In genomic region chr2:128428651-128429633, GRCm38 (mm10) we compare ENCODE assay signal across 8 mouse cellular contexts.
DNase-seq lines count a peak whose midpoint lies in the region; ATAC-seq and TF ChIP-seq lines count a peak whose summit lies in the region.

No protein-coding gene starts in this region.

- H3K27me3 ChIP-seq in erythroblast, embryonic 14.5 days (ENCODE audit: control insufficient read depth), result peaks cover 19% of the 10 kb centered on the region
- H3K27me3 ChIP-seq in kidney, adult 2 months (replicated peaks; ENCODE audit: control insufficient read depth, insufficient read depth, low read length), result no peaks in the 10 kb centered on the region
- no peaks in the 10 kb centered on the region for H3K27me3 ChIP-seq in lung, postnatal 0 days (replicated peaks; ENCODE audit: insufficient read depth, low read length)

- TF ChIP-seq CTCF in kidney, adult 2 months (conservative IDR thresholded peaks at IDR 0.05; ENCODE audit: insufficient read depth, insufficient read length, low read depth, low read length), result no peak
- TF ChIP-seq CTCF in lung, postnatal 0 days (IDR thresholded peaks at IDR 0.05), result no peak

- no peaks in the 10 kb centered on the region for H3K9me3 ChIP-seq in erythroblast, embryonic 14.5 days (ENCODE audit: control insufficient read depth, low read length)
- H3K9me3 ChIP-seq in lung, postnatal 0 days (ENCODE audit: low read length), result no peaks in the 10 kb centered on the region

- no peak for TF ChIP-seq POLR2A in kidney, adult 2 months (IDR thresholded peaks at IDR 0.05; ENCODE audit: low read depth, low read length)

- H3K9ac ChIP-seq in lung, postnatal 0 days (replicated peaks; ENCODE audit: low read depth), result no peak overlapping the region

- no peak for ATAC-seq in erythroblast, adult 5-6 weeks (replicated peaks; ENCODE audit: low FRiP score, poor library complexity, severe bottlenecking)
- ATAC-seq in lung, postnatal 0 days, result peak; percentile 77

- no peaks in the 10 kb centered on the region for H3K36me3 ChIP-seq in erythroblast, embryonic 14.5 days (ENCODE audit: control insufficient read depth)
- H3K36me3 ChIP-seq in kidney, adult 2 months (ENCODE audit: control insufficient read depth, insufficient read depth, low read length), result no peaks in the 10 kb centered on the region
- H3K36me3 ChIP-seq in lung, postnatal 0 days (ENCODE audit: insufficient read depth, low read length), result no peaks in the 10 kb centered on the region

- DNase-seq in adrenal gland, postnatal 36 days, result peak; percentile 61 to 69
- DNase-seq in heart, adult 9 months (ENCODE audit: low spot score in 2 of 2), result peak; percentile 81 to 82
- DNase-seq in kidney, adult 2 months, result peak; percentile 80
- peak; percentile 82 for DNase-seq in lung, postnatal 0 days (ENCODE audit: low spot score)
- DNase-seq in thymus, adult 18-20 months, result peak; percentile 38 to 40
- DNase-seq in layer of hippocampus, postnatal 10 days (ENCODE audit: low spot score in 2 of 2), result no peak

- peak; percentile 69 for TF ChIP-seq EP300 in lung, postnatal 0 days (IDR thresholded peaks at IDR 0.05)

- H3K4me2 ChIP-seq in lung, postnatal 0 days (replicated peaks; ENCODE audit: low read depth, low read length), result peak overlapping the region; percentile 43

- H3K4me1 ChIP-seq in erythroblast, embryonic 14.5 days (ENCODE audit: control insufficient read depth), result peaks cover 5% of the 10 kb centered on the region
- H3K4me1 ChIP-seq in kidney, adult 2 months (ENCODE audit: control insufficient read depth, insufficient read depth, low read length), result no peaks in the 10 kb centered on the region
- peaks cover 22% of the 10 kb centered on the region; the same call in 1 of the 2 replicates for H3K4me1 ChIP-seq in lung, postnatal 0 days (ENCODE audit: insufficient read depth, low read depth, low read length)

- H3K4me3 ChIP-seq in erythroblast, embryonic 14.5 days (replicated peaks), result peak overlapping the region; percentile 25
- H3K4me3 ChIP-seq in kidney, adult 2 months (ENCODE audit: insufficient read depth, low read depth, low read length), result peak overlapping the region; percentile 32
- peak overlapping the region; percentile 22 for H3K4me3 ChIP-seq in lung, postnatal 0 days (ENCODE audit: low read depth, low read length)

- 31% methylated on average over 18 of the region's 18 CpGs for WGBS in kidney, adult 2 months
- WGBS in lung, postnatal 0 days, result 17% methylated on average over 18 of the region's 18 CpGs

- H3K27ac ChIP-seq in kidney, adult 2 months (ENCODE audit: insufficient read depth, low read depth, low read length), result peak overlapping the region; percentile 42; the same call in 1 of the 2 replicates
- H3K27ac ChIP-seq in lung, postnatal 0 days (ENCODE audit: low read length), result peak overlapping the region; percentile 69

Comparison
In these comparisons a context has a peak if more than half of its experiments do, and no peak if none do; other contexts are left out.
1. DNase-seq: peak in adrenal gland, postnatal 36 days (2 of 2), heart, adult 9 months (2 of 2), kidney, adult 2 months (single experiment), lung, postnatal 0 days (single experiment) and thymus, adult 18-20 months (2 of 2); none in layer of hippocampus, postnatal 10 days (0 of 2).
2. Peak in every context shown above with its lines, with median percentiles within 50 percentile points of each other: H3K4me3 ChIP-seq.